Mouse (Mus musculus) olfactory bulb, adult 2 months (tissue): Measurements from ENCODE around the gene Car10.
"Not testable (repeated sequence)": the region's sequence is repeated elsewhere in the genome, so short reads cannot be mapped to it uniquely, and the experiment has no call there.

ENCODE experiments used
- CTCF ChIP-seq: fragments of 200-500 bp; IDR thresholded peaks from 2 replicates; pipeline ENCODE4 v1.5.1; 2012; ENCODE audit warnings: low read depth, mild to moderate bottlenecking, low read length, moderate library complexity; ENCODE audit not compliant: insufficient read depth
- POLR2A ChIP-seq: fragments of 200-500 bp; IDR thresholded peaks from 2 replicates; pipeline ENCODE4 v1.6.1; 2012; ENCODE audit warnings: mild to moderate bottlenecking, low read depth, low read length, moderate library complexity; ENCODE audit not compliant: insufficient read depth

DNA sequence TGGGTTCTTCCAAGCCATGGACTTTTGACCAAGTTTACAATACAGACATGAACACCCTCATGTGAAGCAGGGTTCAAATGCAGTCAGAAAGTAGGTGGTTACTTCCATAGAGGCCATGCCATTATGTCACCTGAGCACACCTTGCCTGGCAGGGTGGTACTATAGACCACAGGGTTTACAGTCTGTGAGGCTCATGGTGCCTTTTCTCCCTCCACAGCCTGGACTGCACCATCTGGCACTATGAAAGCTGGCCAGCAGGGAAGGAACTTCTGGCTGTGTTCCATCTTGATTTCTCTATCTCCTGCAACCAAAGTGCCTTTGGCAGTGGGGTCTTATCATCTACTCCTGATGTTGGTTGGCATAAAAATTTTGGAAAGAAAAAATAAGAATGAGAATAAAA, 295.5 kb downstream of the Car10 start:
- not testable (repeated sequence) for TF ChIP-seq POLR2A, CTCF
